Mouse (Mus musculus) liver, embryonic 14.5 days (tissue): ENCODE measurements around the gene Hmgn3.

Experiments used
- CTCF ChIP-seq: IDR thresholded peaks from 2 replicates; pipeline ENCODE4 v1.5.1; 2016; ENCODE audit warnings: antibody characterized with exemption, low read depth, control low read depth
- EP300 ChIP-seq: IDR thresholded peaks from 2 replicates; pipeline ENCODE4 v1.6.1; 2016; ENCODE audit warnings: antibody characterized with exemption, low read depth

DNA sequence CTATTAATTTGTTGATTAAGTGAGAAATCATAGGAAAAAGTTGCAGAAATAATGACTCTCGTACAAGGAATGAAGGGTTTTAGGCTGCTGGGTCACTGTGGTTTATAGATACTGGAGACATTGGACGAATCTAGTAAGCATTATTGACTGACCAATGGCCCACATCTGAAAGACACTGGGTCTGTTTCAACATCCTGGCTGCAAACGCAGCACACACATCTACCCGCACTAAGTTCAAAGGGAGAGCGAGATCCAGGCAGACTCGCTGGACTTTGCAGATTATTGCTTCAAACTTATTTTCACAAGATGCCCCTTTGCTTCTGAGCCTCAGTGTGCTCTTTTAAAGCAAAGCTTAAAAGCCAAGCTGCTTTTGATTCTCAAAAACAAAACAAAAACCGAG lies 29.0 kb downstream of the Hmgn3 start:
- TF ChIP-seq CTCF: no peak
- no peak for TF ChIP-seq EP300
